Mouse (Mus musculus) frontal cortex, postnatal 14 days (tissue): ENCODE data around the gene Sptlc2.
"Not testable (repeated sequence)": the region's sequence is repeated elsewhere in the genome, so short reads cannot be mapped to it uniquely, and the experiment has no call there.

ENCODE experiments used
- DNase-seq, 2 experiments: peaks; one replicate each; pipeline ENCODE4 v3.0.0; 2022; ENCODE audit warnings: low spot score in 2 of 2

Gene Sptlc2

DNA sequence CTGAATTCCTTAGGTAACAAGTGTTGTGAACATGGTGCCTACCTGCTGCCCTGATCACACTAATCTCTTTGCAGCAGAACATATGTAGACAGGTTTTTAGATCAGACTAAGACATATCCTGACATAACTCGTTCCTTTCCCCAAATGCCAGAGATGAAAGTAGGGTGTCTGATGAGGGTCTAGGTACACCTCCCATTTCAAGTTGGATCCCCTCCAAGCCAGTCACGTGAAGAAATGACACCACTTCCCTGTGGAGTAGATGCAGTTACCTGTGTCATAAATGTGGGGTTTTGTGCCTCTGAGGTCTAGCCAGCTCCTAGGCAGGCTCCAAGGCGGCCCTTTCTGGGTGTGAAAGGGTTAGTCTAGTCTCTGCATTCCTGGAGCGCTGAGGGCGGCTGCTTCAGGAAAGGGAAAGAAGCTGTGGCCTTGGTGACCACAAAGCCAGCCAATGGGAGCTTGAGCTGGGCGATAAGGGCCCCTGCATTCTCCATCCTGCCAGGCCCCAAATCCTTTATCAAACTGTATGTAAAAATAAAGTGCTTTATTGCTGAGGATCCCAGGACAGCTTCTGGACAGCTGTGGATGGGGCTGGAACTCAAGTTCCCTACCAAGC, 109.9 kb downstream of the Sptlc2 start:
- DNase-seq = no peak

DNA sequence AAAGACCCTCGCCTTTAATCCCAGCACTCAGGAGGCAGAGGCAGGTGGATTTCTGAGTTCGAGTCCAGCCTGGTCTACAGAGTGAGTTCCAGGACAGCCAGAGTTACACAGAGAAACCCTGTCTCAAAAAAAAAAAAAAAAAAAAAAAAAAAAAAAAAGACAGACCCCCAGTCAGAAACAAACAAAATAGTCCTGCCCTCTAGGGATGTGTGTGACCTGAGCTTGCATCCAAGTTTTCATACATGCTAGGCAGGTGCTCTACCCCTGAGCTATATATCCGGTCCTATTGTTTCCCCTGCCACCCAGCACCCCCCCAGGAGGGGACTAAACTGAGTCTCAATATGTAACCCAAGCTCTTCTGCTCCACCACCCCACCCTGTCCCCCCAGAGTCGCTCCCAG, 110.9 kb downstream of the Sptlc2 start:
- DNase-seq = not testable (repeated sequence)

DNA sequence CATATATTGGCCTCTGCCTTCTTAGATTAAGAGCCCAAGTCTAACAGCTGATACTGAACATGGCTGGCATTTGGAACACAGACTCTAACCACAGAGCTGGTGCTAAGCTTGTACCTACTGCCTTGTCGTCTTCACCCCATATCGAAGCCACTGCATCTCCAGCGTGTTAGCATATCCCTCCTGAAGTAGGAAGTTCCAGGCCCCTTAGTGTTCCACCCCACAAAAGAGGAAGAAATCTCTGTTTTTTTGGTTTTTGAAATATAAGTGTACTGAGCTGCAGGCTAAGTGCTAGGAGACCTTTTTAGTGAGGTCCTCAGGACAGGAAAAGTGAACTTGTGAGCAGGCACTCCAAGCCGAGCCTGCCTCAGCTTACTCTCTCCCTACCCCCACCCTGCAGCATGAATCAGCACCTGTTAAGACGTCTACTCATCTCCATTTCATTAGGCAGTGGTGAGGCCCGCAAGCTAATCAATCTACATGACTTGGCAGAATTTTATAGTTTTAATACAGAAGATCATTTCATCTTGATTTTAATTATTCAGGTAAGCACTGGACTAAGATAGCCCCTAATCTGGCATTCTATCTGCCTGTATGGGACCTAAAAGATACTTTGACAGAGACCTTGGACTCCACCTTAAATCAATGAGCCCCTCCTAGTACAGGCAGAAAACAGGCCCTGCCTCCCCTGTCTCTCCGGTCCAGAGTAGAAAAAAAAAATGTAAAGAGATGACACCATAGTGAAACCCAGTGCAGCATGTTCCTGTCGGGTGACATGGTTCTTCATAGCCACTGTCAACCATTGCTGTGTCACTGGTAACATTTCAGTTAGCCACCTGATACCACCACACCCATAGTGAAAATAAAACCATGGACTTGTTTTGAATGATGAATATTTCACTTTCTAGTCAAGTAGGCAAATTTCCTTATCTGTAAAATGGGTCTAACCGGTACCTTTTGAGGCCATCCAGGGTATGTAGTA, 113.0 kb downstream of the Sptlc2 start:
- no peak for DNase-seq

DNA sequence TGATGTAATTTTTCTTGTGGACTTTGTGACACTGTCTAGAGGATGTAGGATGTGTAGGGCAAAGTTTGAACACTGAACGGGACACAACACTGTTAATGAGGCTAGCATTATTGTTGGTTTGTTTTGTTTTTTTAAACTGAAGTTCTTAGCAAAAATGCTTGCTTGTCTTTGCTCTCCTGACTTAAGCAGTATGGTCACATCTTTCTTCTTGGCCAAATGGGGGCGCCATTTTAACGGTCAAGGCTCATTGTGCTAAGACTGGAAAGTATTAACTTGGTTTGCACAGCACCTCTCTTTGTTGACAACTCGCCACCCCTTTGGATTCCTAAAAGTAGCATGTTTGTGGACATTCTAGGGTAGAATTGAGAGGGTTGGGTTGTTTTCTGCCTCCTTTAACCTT, 120.5 kb downstream of the Sptlc2 start:
- DNase-seq = no peak

DNA sequence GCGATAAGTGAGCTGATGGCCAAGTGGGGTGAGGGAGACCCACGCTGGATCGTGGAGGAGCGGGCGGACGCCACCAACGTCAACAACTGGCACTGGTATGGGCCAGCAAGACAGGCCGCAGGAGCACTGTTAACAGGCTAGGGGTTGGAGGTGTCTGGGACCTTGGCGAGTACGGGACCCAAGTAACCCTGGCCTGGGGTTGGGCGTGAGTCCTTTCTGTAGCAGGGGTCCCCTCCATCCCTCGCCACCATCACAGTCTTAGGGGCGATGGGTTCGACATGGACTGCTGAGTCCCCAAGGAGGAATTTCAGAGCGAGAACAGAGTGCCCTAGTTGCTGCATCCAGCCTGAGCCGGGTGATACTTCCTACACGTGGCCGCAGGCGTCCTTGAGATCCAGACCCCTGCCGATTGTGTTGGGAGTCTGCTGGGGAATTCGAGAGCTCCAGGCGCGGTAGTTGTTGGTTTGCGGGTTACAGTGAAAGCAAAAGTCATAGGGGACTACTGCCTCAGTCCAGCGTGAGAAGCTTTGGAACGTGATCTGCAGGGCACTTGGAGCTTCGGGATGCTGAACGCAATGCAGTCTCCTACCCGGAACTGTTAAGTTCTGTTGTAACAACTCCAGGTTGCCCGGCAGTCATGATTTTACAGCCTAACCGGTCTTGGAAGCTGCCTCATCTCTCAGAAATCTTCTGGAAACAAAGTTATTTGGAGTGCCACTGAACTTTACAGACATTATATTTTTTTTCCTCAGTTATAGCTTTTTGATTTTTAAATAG, 121.1 kb downstream of the Sptlc2 start:
- peak; percentile 24 to 43 for DNase-seq

DNA sequence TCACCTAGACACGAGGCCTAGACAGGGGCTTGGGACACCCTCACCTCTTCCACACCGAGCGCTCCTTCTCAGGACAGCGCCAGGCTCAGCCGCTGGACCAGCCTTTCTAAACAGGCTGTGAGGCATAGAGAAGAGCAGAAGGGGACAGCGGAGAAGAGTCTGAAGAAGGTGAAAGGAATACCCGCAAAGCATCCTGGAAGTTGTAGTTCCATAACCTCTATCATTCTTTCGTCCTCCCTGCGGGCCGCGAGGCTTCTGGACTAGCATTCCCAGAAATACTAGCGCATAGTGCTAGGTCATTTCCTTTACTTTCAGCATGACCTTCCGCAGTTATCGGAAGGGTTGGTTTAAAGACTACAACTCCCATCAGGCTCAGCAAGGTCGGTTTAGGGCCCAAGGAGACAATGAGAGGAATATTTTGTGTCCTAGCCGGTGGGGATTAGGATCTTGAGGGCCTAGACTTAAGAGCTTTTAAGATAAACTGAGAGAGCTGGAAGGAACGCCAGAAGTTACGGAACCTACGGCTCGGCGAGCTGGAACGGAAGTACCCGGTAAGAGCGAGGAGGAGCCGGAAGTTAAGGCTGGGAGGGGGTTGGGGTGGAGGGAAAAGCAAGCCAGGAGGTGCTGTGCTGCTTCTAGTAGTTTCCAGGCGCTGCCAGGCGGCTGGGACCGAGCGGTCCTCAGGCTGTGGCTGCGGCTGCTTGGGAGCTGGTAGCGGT, 121.9 kb downstream of the Sptlc2 start, which contains the start of the genes Vipas39 and Ahsa1:
Gene Vipas39 (minus strand): TSS at position 149 of the 719 bp plus-strand sequence.
Gene Ahsa1 (plus strand): TSS at position 372 of the 719 bp plus-strand sequence.
- peak; percentile 88 to 91 for DNase-seq

DNA sequence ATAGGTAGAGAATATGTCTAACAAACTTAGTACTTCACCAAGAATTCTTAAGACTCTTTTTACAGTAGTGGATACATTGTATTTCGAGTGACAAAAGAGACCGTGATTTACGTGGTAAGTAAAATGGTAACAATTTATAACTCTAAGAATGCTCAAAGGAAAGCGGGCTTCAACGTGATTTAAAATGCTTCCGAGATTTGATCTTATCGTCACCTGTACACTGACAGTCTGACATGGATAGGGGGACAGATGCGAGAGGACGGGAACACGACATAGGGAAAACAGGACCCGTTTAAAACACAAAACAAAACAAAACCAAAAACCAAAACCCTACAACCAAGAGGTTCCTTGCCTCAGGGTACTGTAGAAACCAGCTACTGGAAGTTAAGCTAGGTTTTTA, 122.7 kb downstream of the Sptlc2 start:
- no peak for DNase-seq

DNA sequence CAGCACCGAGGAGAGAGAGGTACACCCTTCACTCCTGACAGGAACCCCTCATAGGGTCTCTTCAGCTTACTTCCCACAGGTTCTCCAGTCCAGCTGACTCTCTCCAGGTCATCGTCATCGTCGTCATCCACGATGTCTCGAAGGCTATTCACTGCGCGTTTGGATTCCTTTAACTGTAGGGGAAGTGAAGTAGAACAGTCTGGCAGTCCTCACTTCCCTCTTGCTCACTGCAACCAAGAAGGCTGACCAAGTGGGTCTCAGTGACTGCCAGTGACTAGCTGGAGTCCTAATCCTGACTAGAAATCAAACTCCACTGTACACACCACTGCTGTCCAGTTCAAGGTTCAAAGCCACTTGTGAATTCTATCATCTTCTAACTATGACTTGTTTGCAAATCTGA, 127.6 kb downstream of the Sptlc2 start:
- DNase-seq = no peak

DNA sequence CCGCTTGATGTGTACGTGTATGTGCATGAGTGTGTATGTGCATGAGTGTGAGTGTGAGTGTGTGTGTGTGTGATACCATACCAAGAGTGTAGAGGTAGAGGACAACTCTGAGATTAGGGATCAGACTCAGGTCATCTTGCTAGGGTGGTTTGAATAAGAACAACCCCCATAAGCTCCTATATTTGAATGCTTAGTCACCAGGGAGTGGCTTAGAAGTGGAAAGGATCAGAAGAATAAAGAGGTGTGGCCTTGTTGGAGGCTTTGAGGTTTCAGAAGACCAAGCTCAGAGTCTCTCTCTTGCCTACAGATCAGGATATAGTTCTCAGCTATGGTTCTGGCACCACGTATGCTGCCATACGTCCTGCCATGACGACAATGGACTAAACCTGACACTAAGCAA, 131.5 kb downstream of the Sptlc2 start:
- no peak for DNase-seq
